Mouse (Mus musculus): Measurements from ENCODE around the gene Notch1.

DNA sequence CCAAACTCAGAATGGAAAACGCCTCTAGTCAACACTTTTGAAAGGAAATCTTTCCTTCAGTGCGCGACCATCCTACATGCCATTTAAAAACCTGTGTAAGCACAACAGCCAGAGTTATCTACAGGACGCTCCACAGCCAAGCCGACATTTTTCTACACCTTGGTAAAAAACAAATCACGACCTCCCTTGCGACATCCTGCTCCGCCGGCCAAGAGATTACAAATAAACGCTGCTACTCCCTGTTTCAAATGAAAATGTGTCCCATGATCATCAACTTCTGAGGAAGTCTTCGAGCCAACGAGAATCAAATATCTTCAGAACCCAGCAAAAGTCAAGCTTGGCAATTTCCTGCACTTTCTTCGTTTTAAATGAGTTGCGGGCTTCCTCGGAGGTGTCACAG, 72.1 kb downstream of the Notch1 start:
- TF ChIP-seq POLR2A (IDR thresholded peaks at IDR 0.05; ENCODE audit: low read depth, low read length) (no peak), CTCF (conservative IDR thresholded peaks at IDR 0.05; ENCODE audit: insufficient read depth, insufficient read length, low read depth, low read length) (no peak)

Measured in kidney, adult 2 months (tissue).